Mouse (Mus musculus): ENCODE results near the gene Ier2.

- TF ChIP-seq MAFK (IDR thresholded peaks at IDR 0.05; ENCODE audit: insufficient read depth, low read depth, low read length) (no peak), CHD2 (IDR thresholded peaks at IDR 0.05; ENCODE audit: low read depth, low read length) (no peak)
These were observed 6.5 kb downstream of the Ier2 start for GRCm38 (mm10) chr8:84656191-84656525.

Data from ES-E14 (cell line).